Mouse (Mus musculus) hindlimb bud, embryonic 11.5 days (tissue): ENCODE measurements at regions not wholly inside any gene's neighbourhood (a gene's known extent, or its start where the extent isn't known, plus 50 kb on each side); places are given as distances from the start of the nearest gene placed in this dataset.
"Not testable (repeated sequence)": the region's sequence is repeated elsewhere in the genome, so short reads cannot be mapped to it uniquely, and the experiment has no call there.

Experiments
- DNase-seq: peaks from one replicate; pipeline ENCODE4 v3.0.0-alpha.2; 2012; ENCODE audit warnings: low read depth, low spot score; ENCODE audit errors: extremely low spot score

- no peak for DNase-seq
These were observed 163.5 kb downstream of the Opa1 start for GRCm38 (mm10) chr16:29742497-29743230.

- DNase-seq, result no peak
These were observed 166.4 kb downstream of the Opa1 start for GRCm38 (mm10) chr16:29745486-29745885.

- DNase-seq, result no peak
These were observed 167.1 kb downstream of the Opa1 start for GRCm38 (mm10) chr16:29746245-29746644.

GRCm38 (mm10) chr16:29749167-29749566 is 170.0 kb downstream of the Opa1 start:
- DNase-seq, result no peak

GRCm38 (mm10) chr16:29754579-29755199 is 175.6 kb downstream of the Opa1 start:
- no peak for DNase-seq

GRCm38 (mm10) chr16:29758246-29758645 is 179.1 kb downstream of the Opa1 start:
- no peak for DNase-seq

GRCm38 (mm10) chr16:29759416-29759815 is 180.3 kb downstream of the Opa1 start:
- no peak for DNase-seq

- DNase-seq, result no peak
These were observed 181.5 kb downstream of the Opa1 start for GRCm38 (mm10) chr16:29760627-29761026.

- DNase-seq, result no peak
These were observed 182.7 kb downstream of the Opa1 start for GRCm38 (mm10) chr16:29761779-29762277.

- DNase-seq, result no peak
These were observed 185.2 kb downstream of the Opa1 start for GRCm38 (mm10) chr16:29764376-29764775.

GRCm38 (mm10) chr16:29765801-29766200 is 186.7 kb downstream of the Opa1 start:
- not testable (repeated sequence) for DNase-seq

- DNase-seq, result no peak
These were observed 192.2 kb downstream of the Opa1 start for GRCm38 (mm10) chr16:29771320-29771719.

GRCm38 (mm10) chr16:29771728-29772608 is 192.8 kb downstream of the Opa1 start:
- DNase-seq, result no peak

GRCm38 (mm10) chr16:29772609-29772988 is 193.5 kb downstream of the Opa1 start:
- no peak for DNase-seq

- no peak for DNase-seq
These were observed 193.9 kb downstream of the Opa1 start for GRCm38 (mm10) chr16:29773056-29773455.

GRCm38 (mm10) chr16:29774949-29775348 is 195.8 kb downstream of the Opa1 start:
- DNase-seq, result no peak

GRCm38 (mm10) chr16:29775879-29776278 is 196.7 kb downstream of the Opa1 start:
- no peak for DNase-seq

- no peak for DNase-seq
These were observed 203.3 kb downstream of the Opa1 start for GRCm38 (mm10) chr16:29782441-29782840.

GRCm38 (mm10) chr16:29785114-29785513 is 206.0 kb downstream of the Opa1 start:
- no peak for DNase-seq

- no peak for DNase-seq
These were observed 207.4 kb downstream of the Opa1 start for GRCm38 (mm10) chr16:29786540-29786939.
